Mouse (Mus musculus): ENCODE results near the gene Atp5c1.

DNA sequence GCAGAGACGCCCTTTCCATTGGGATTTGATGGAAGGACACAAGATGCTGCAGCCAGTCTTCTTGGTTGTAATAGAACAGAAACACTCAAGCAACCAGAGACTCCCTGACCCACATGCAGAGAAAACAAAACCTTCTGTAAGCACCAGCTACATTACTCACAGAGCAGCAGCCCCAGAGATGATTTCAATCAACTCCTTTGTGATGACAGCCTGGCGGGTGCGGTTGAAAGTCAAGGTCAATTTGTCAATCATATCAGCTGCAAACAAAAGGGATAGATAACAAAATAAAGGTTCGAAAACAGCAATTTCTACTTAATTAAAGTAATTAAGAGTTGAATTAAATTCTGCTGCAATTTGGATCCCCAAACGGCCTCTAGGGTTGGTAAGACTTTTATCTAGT, 21.5 kb downstream of the Atp5c1 start:
- TF ChIP-seq CTCF (IDR thresholded peaks at IDR 0.05; ENCODE audit: control insufficient read depth, insufficient read depth, insufficient read length) (no peak), MYOD1 (IDR thresholded peaks at IDR 0.05; ENCODE audit: control insufficient read depth, insufficient read length, low read depth) (no peak)
